Mouse (Mus musculus) limb, embryonic 10.5 days (tissue): Measurements from ENCODE around the gene Prickle2. TPM values are rescaled to one million over a fixed set of nuclear protein-coding genes. Genes with fewer than 3 reads are reported as not detected.

Experiments
- DNase-seq: peaks from one replicate; pipeline ENCODE4 v3.0.0-alpha.2; 2017; ENCODE audit warnings: low spot score
- H3K27ac ChIP-seq: fragments of 300-500 bp; sonication (generic); 2 replicates; pipeline ENCODE4 v1.5.1; 2016; ENCODE audit warnings: mild to moderate bottlenecking
- H3K27me3 ChIP-seq: fragments of 300-500 bp; sonication (generic); 2 replicates; pipeline ENCODE4 v1.6.1; 2016; ENCODE audit warnings: low read depth, mild to moderate bottlenecking; ENCODE audit not compliant: poor library complexity, severe bottlenecking
- H3K36me3 ChIP-seq: fragments of 300-500 bp; sonication (generic); 2 replicates; pipeline ENCODE4 v1.6.1; 2016; ENCODE audit warnings: mild to moderate bottlenecking, moderate library complexity
- H3K4me1 ChIP-seq: fragments of 300-500 bp; sonication (generic); 2 replicates; pipeline ENCODE4 v1.6.1; 2016
- H3K4me3 ChIP-seq: fragments of 300-500 bp; sonication (generic); 2 replicates; pipeline ENCODE4 v1.5.1; 2016; ENCODE audit warnings: mild to moderate bottlenecking, moderate library complexity
- H3K9me3 ChIP-seq: fragments of 300-500 bp; sonication (generic); replicated peaks from 2 replicates; pipeline ENCODE4 v1.6.1; 2016; ENCODE audit warnings: mild to moderate bottlenecking
- WGBS: fragments of 180-500 bp; shearing (Covaris S2); methylation state at CpG from one replicate; pipeline ENCODE4 v1.1.7; 2016; 5-methylcytosine and 5-hydroxymethylcytosine counted together
- polyA plus RNA-seq: library from polyadenylated mRNA; unstranded; fragments of >200 nt; fragmentation: Nextera tagmentation; extraction: Ambion mirVana; gene quantifications from 2 replicates; pipeline ENCODE4 v1.2.1, GENCODE M21; 2016

Prickle2 gene
- polyA plus RNA-seq, 1 experiment from 2014 or later = 4.5 TPM

DNA sequence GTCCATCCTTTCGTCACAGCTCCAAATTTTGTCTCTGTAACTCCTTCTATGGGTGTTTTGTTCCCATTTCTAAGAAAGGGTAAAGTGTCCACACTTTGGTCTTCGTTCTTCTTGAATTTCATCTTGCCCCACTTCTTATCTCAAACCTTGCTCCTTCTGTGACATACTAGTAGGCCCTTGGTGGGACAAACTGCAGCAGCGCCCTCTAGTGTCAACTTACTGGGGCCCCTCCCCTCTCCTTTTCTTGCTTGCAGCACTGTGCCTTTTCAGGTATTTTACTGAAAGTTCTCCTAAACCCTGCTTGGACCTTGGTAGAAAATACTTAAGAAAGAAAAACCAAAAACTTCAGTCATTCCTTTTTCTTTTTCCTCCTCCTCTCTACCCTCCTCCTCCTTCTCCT is 264.8 kb downstream of the Prickle2 start:
- Histone ChIP-seq H3K4me3 (no peak overlapping the region), H3K36me3 (no peaks in the 10 kb centered on the region), H3K9me3 (no peaks in the 10 kb centered on the region), H3K27me3 (no peaks in the 10 kb centered on the region), H3K27ac (no peak overlapping the region), H3K4me1 (0 out of 2 replicates have a peak, but pooled peaks cover 2% of the 10 kb centered on the region)
- DNase-seq = peak; percentile 42
- 52% methylated on average over 3 of the region's 3 CpGs for WGBS

- no peak for DNase-seq
- Histone ChIP-seq H3K27ac (no peak overlapping the region), H3K4me3 (no peak overlapping the region), H3K4me1 (0 out of 2 replicates have a peak, but pooled peaks cover 2% of the 10 kb centered on the region), H3K36me3 (no peaks in the 10 kb centered on the region), H3K9me3 (no peaks in the 10 kb centered on the region), H3K27me3 (no peaks in the 10 kb centered on the region)
- 87% methylated on average over 3 of the region's 3 CpGs for WGBS
Measured at GRCm38 (mm10) chr6:92440251-92440650, 265.7 kb downstream of the Prickle2 start.

DNA sequence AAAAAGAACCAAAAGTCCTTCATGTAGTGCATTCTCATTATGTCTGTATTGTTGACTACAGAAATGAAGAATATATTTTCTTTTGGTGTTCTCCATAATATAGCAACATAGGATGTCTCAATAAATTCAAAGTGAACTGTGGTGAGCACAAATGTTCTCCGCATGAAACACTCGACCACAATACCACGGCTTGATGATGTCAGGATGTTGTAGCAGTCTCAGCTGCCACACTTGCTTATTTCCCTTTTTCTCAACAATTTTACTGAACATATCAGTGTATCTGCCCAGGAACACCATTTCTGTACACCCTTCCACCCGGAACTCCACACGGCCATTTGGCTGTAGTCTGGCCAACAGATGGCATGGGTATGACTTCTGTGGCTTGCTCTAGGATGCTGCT is 273.8 kb downstream of the Prickle2 start:
- Histone ChIP-seq H3K4me3 (no peak overlapping the region), H3K9me3 (no peaks in the 10 kb centered on the region), H3K36me3 (no peaks in the 10 kb centered on the region), H3K27ac (no peak overlapping the region), H3K4me1 (no peaks in the 10 kb centered on the region), H3K27me3 (no peaks in the 10 kb centered on the region)
- WGBS = 94% methylated on average over 5 of the region's 5 CpGs
- DNase-seq = no peak

- no peaks in the 10 kb centered on the region for H3K27me3 ChIP-seq
- H3K4me1 ChIP-seq = peaks cover 17% of the 10 kb centered on the region; the same call in 1 of the 2 replicates
- H3K27ac ChIP-seq = no peak overlapping the region
- 82% methylated on average over 7 of the region's 7 CpGs for WGBS
- DNase-seq = no peak
- H3K4me3 ChIP-seq = no peak overlapping the region
- no peaks in the 10 kb centered on the region for H3K9me3 ChIP-seq
- H3K36me3 ChIP-seq = no peaks in the 10 kb centered on the region
Measured at GRCm38 (mm10) chr6:92427406-92428171, 278.4 kb downstream of the Prickle2 start.

GRCm38 (mm10) chr6:92425901-92426300 is 280.1 kb downstream of the Prickle2 start:
- no peak overlapping the region for H3K4me3 ChIP-seq
- 0 out of 2 replicates have a peak, but pooled peaks cover 4% of the 10 kb centered on the region for H3K36me3 ChIP-seq
- no peaks in the 10 kb centered on the region for H3K9me3 ChIP-seq
- DNase-seq = no peak
- peaks cover 17% of the 10 kb centered on the region; the same call in 1 of the 2 replicates for H3K4me1 ChIP-seq
- H3K27ac ChIP-seq = no peak overlapping the region
- no peaks in the 10 kb centered on the region for H3K27me3 ChIP-seq
- WGBS = 75% methylated on average over 8 of the region's 8 CpGs

- no peaks in the 10 kb centered on the region for H3K9me3 ChIP-seq
- H3K27me3 ChIP-seq = no peaks in the 10 kb centered on the region
- WGBS = 88% methylated on average over 7 of the region's 7 CpGs
- peaks cover 17% of the 10 kb centered on the region; the same call in 1 of the 2 replicates for H3K4me1 ChIP-seq
- no peak overlapping the region for H3K27ac ChIP-seq
- DNase-seq = no peak
- H3K4me3 ChIP-seq = no peak overlapping the region
- H3K36me3 ChIP-seq = 0 out of 2 replicates have a peak, but pooled peaks cover 4% of the 10 kb centered on the region
Measured at GRCm38 (mm10) chr6:92425476-92425875, 280.5 kb downstream of the Prickle2 start.

- no peak overlapping the region for H3K27ac ChIP-seq
- DNase-seq = no peak
- no peaks in the 10 kb centered on the region for H3K9me3 ChIP-seq
- peaks cover 17% of the 10 kb centered on the region; the same call in 1 of the 2 replicates for H3K4me1 ChIP-seq
- peaks cover 8% of the 10 kb centered on the region; the same call in 1 of the 2 replicates for H3K36me3 ChIP-seq
- WGBS = 70% methylated on average over 3 of the region's 3 CpGs
- H3K4me3 ChIP-seq = no peak overlapping the region
- H3K27me3 ChIP-seq = no peaks in the 10 kb centered on the region
Measured at GRCm38 (mm10) chr6:92424991-92425390, 281.0 kb downstream of the Prickle2 start.

DNA sequence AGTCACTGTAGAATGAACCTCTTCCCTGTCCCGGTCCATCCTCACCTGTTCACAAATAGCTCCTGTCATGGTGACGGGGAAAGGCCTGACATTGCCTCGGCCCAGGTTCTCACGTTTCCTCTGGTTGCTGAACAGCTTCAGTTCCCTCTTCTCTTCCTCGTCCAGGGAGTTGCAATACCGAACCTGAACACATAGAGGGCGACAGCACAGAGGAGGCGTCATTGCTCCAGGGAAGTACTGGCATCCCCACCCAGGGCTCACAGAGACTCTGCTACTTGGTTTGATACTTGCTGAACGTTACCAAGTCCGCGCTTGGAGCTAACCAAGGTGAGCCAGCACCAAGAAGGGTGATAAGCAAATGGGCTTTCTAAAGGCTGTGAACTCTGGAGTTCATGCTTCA is 283.7 kb downstream of the Prickle2 start:
- Histone ChIP-seq H3K4me1 (peaks cover 17% of the 10 kb centered on the region; the same call in 1 of the 2 replicates), H3K4me3 (no peak overlapping the region), H3K36me3 (peaks cover 10% of the 10 kb centered on the region; the same call in 1 of the 2 replicates), H3K27ac (no peak overlapping the region), H3K9me3 (no peaks in the 10 kb centered on the region), H3K27me3 (no peaks in the 10 kb centered on the region)
- 52% methylated on average over 11 of the region's 11 CpGs for WGBS
- peak; percentile 36 for DNase-seq

DNA sequence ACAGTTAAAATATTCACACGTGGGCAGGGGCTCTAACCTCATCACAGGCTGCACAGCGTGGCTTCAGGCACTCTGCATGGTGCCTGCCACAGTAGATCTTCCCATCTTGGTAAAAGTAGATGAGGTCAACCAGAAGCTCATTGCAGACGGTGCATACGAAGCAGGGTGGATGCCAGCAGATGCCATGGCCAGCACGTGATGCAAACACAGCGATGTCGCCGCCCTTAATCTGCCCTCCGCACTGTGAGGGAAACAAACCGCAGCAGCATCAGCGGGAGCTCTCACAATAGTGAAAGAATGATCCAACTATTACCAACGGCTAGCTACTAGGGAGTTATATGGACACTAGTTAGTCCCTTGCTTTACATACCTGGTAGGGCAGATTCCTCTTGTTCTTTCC is 285.8 kb downstream of the Prickle2 start:
- Histone ChIP-seq H3K27me3 (no peaks in the 10 kb centered on the region), H3K4me3 (no peak overlapping the region), H3K27ac (no peak overlapping the region), H3K4me1 (peaks cover 17% of the 10 kb centered on the region; the same call in 1 of the 2 replicates), H3K9me3 (no peaks in the 10 kb centered on the region), H3K36me3 (peaks cover 12% of the 10 kb centered on the region; the same call in 1 of the 2 replicates)
- no peak for DNase-seq
- WGBS = 94% methylated on average over 12 of the region's 12 CpGs

DNA sequence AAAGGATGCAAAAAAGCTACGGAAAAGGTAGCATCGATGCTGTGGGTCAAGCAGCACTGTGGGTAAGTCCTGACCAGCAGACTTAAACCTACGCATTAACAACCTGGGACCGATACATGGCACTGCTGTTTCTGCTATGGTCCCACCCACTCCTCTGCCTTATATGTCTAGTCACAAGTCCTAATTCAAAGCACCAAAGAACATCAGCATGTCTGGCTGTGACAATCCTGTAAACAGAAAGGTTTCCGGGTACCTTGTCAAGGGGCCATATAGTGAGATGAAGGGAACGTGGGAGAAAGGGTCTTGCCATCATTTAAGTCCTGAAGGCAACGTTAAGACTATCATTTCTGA is 290.6 kb downstream of the Prickle2 start:
- no peaks in the 10 kb centered on the region for H3K9me3 ChIP-seq
- no peaks in the 10 kb centered on the region for H3K27me3 ChIP-seq
- no peak for DNase-seq
- H3K27ac ChIP-seq = no peak overlapping the region
- H3K4me3 ChIP-seq = no peak overlapping the region
- H3K4me1 ChIP-seq = peaks cover 21% of the 10 kb centered on the region
- H3K36me3 ChIP-seq = peaks cover 18% of the 10 kb centered on the region
- 84% methylated on average over 7 of the region's 7 CpGs for WGBS

GRCm38 (mm10) chr6:92414478-92415404 is 291.2 kb downstream of the Prickle2 start:
- no peaks in the 10 kb centered on the region for H3K27me3 ChIP-seq
- peak; percentile 36 for DNase-seq
- 44% methylated on average over 8 of the region's 8 CpGs for WGBS
- H3K9me3 ChIP-seq = no peaks in the 10 kb centered on the region
- H3K4me1 ChIP-seq = peaks cover 21% of the 10 kb centered on the region
- H3K27ac ChIP-seq = peak overlapping the region; percentile 61
- H3K36me3 ChIP-seq = peaks cover 15% of the 10 kb centered on the region
- H3K4me3 ChIP-seq = no peak overlapping the region

DNA sequence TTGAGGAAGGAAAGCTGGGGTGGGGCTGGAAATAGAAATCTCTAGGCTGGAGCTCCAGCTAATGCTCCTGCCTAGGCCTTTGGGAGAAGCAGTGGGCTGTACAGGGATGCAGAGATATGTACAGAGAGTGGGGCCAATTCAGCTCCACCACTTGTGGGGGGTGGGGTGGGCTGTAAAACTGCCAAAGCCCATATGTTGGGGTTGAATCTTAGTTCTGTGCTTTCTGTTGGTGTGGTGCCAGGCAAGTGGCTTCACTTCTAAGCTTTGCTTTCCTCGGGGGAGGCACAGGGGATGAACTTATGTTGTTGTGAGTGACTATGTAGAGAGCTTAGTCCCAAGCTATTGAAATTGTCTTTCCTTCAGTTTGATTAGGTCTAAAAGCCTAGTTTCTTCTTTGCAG is 292.0 kb downstream of the Prickle2 start:
- Histone ChIP-seq H3K4me1 (peaks cover 21% of the 10 kb centered on the region), H3K36me3 (peaks cover 15% of the 10 kb centered on the region), H3K27ac (no peak overlapping the region), H3K27me3 (no peaks in the 10 kb centered on the region), H3K9me3 (no peaks in the 10 kb centered on the region), H3K4me3 (no peak overlapping the region)
- no peak for DNase-seq
- WGBS = 68% methylated on average over 1 of the region's 1 CpGs

- Histone ChIP-seq H3K4me1 (peaks cover 17% of the 10 kb centered on the region), H3K4me3 (no peak overlapping the region), H3K9me3 (no peaks in the 10 kb centered on the region), H3K36me3 (peaks cover 17% of the 10 kb centered on the region), H3K27me3 (no peaks in the 10 kb centered on the region), H3K27ac (no peak overlapping the region)
- no peak for DNase-seq
- 93% methylated on average over 3 of the region's 3 CpGs for WGBS
Measured at GRCm38 (mm10) chr6:92409788-92410187, 296.2 kb downstream of the Prickle2 start.
